Mouse (Mus musculus) stomach, embryonic 14.5 days (tissue): Measurements from ENCODE around the gene Vps50. TPM values are rescaled to one million over a fixed set of nuclear protein-coding genes. Genes with fewer than 3 reads are reported as not detected.

Source experiments
- ATAC-seq: fragments of 200-750 bp; cut with Nextera tagmentation; 2 replicates; pipeline ENCODE4 v1.8.0; 2017; ENCODE audit warnings: low read depth, moderate TSS enrichment; ENCODE audit not compliant: insufficient number of reproducible peaks, insufficient read depth, low FRiP score
- H3K27ac ChIP-seq: fragments of 300-500 bp; sonication (generic); 2 replicates; pipeline ENCODE4 v1.5.1; 2014; ENCODE audit warnings: mild to moderate bottlenecking, low read length, moderate library complexity, mixed read lengths
- H3K27me3 ChIP-seq: fragments of 300-500 bp; sonication (generic); 2 replicates; pipeline ENCODE4 v1.6.1; 2014; ENCODE audit warnings: low read length, control low read depth, mixed read lengths; ENCODE audit not compliant: control insufficient read depth, insufficient read depth
- H3K36me3 ChIP-seq: fragments of 300-500 bp; sonication (generic); 2 replicates; pipeline ENCODE4 v1.6.1; 2014; ENCODE audit warnings: mild to moderate bottlenecking, control low read depth, low read length, moderate library complexity, mixed read lengths; ENCODE audit not compliant: control insufficient read depth, insufficient read depth
- H3K4me1 ChIP-seq: fragments of 300-500 bp; sonication (generic); 2 replicates; pipeline ENCODE4 v1.6.1; 2014; ENCODE audit warnings: low read length, control low read depth, mixed read lengths; ENCODE audit not compliant: control insufficient read depth, insufficient read depth
- H3K4me2 ChIP-seq: fragments of 300-500 bp; sonication (generic); replicated peaks from 2 replicates; pipeline ENCODE4 v1.6.1; 2014; ENCODE audit warnings: low read depth, low read length, control low read depth
- H3K4me3 ChIP-seq: fragments of 300-500 bp; sonication (generic); 2 replicates; pipeline ENCODE4 v1.5.1; 2014; ENCODE audit warnings: low read depth, low read length, control low read depth
- H3K9ac ChIP-seq: fragments of 300-500 bp; sonication (generic); replicated peaks from 2 replicates; pipeline ENCODE4 v1.6.1; 2014; ENCODE audit warnings: low read depth, mild to moderate bottlenecking, control low read depth, low read length, moderate library complexity, mixed read lengths
- H3K9me3 ChIP-seq: fragments of 300-500 bp; sonication (generic); 2 replicates; pipeline ENCODE4 v1.6.1; 2016; ENCODE audit warnings: low read depth, low read length, control low read depth; ENCODE audit not compliant: control insufficient read depth
- WGBS: fragments of 180-500 bp; shearing (Covaris S2); extraction: QIAGEN DNeasy Blood & Tissue Kit; methylation state at CpG from one replicate; pipeline ENCODE4 v1.1.7; 2014; 5-methylcytosine and 5-hydroxymethylcytosine counted together
- polyA plus RNA-seq: library from polyadenylated mRNA; unstranded; fragments of >200 nt; fragmentation: Nextera tagmentation; extraction: Ambion mirVana; gene quantifications from 2 replicates; pipeline ENCODE4 v1.2.1, GENCODE M21; 2014

Gene Vps50
- polyA plus RNA-seq, result 33.7 and 34.0 TPM in 2 replicates

DNA sequence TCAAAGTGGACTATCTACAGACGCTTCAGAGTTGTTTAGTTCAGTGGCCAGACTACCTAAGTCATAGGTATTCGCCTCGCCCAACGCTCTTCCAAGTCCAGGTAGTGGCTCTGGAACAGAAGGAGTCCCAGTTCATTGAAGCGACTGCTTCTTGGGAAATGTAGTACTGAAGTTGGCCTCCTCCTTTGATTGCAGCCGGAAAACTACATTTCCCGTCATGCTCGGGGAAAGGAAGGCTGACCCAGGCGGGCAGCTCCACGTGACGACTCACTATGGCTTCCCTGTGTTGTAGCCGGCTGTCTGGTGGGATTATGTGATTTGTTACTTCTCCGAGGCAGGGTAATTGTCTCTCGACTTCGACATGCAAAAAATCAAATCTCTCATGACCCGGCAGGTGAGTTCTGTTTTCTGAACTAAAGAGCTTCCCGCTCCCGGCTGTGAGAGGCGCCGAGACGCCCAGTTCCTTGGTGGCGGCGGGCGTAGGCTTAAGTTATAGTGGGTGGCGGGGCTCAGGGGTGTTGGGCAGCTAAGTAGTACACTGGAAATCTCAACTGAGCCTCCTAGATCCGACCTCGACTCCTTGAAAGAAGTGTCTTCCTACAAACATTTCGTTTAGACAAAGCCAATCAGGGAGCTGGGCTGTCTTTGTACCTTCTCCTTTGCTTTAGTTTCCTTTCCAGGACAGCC lies at the start of gene Vps50, which contains the start of gene Hepacam2:
Gene Vps50 (plus strand): TSS at position 221 of the 687 bp plus-strand sequence.
Gene Hepacam2 (minus strand): TSS at position 137 of the 687 bp plus-strand sequence.
- Histone ChIP-seq H3K4me1 (no peaks in the 10 kb centered on the region), H3K27ac (no peak within 1 kb of the TSS), H3K27me3 (no peaks in the 10 kb centered on the region), H3K9me3 (no peaks in the 10 kb centered on the region), H3K4me3 (peak within 1 kb of the TSS; percentile 88), H3K36me3 (no peaks in the 10 kb centered on the region), H3K9ac (peak within 1 kb of the TSS; percentile 47), H3K4me2 (peak within 1 kb of the TSS; percentile 86)
- 2% methylated on average over 28 of the region's 28 CpGs for WGBS
- ATAC-seq, result peak; percentile 98

GRCm38 (mm10) chr6:3454421-3454820 lies 43.8 kb upstream of the Vps50 start:
- no peak for ATAC-seq
- Histone ChIP-seq H3K27ac (no peak overlapping the region), H3K27me3 (no peaks in the 10 kb centered on the region)

GRCm38 (mm10) chr6:3455944-3456536 lies 42.1 kb upstream of the Vps50 start:
- H3K27me3 ChIP-seq, result no peaks in the 10 kb centered on the region
- H3K9ac ChIP-seq, result no peak overlapping the region
- no peaks in the 10 kb centered on the region for H3K4me1 ChIP-seq
- H3K36me3 ChIP-seq, result no peaks in the 10 kb centered on the region
- no peaks in the 10 kb centered on the region for H3K9me3 ChIP-seq
- no peak overlapping the region for H3K27ac ChIP-seq
- no peak overlapping the region for H3K4me2 ChIP-seq
- H3K4me3 ChIP-seq, result no peak overlapping the region
- 70% methylated on average over 11 of the region's 11 CpGs for WGBS
- ATAC-seq, result no peak

More at GRCm38 (mm10) chr6:3454421-3454820, 43.8 kb upstream of the Vps50 start:
- Histone ChIP-seq H3K4me1 (no peaks in the 10 kb centered on the region), H3K36me3 (no peaks in the 10 kb centered on the region), H3K4me3 (no peak overlapping the region), H3K4me2 (no peak overlapping the region), H3K9me3 (no peaks in the 10 kb centered on the region), H3K9ac (no peak overlapping the region)
- WGBS, result 36% methylated on average over 5 of the region's 5 CpGs

GRCm38 (mm10) chr6:3463026-3463425 lies 35.2 kb upstream of the Vps50 start:
- 78% methylated on average over 6 of the region's 6 CpGs for WGBS
- Histone ChIP-seq H3K4me2 (no peak overlapping the region), H3K36me3 (no peaks in the 10 kb centered on the region), H3K27ac (no peak overlapping the region), H3K9me3 (no peaks in the 10 kb centered on the region), H3K9ac (no peak overlapping the region), H3K27me3 (no peaks in the 10 kb centered on the region), H3K4me1 (no peaks in the 10 kb centered on the region), H3K4me3 (no peak overlapping the region)
- no peak for ATAC-seq

DNA sequence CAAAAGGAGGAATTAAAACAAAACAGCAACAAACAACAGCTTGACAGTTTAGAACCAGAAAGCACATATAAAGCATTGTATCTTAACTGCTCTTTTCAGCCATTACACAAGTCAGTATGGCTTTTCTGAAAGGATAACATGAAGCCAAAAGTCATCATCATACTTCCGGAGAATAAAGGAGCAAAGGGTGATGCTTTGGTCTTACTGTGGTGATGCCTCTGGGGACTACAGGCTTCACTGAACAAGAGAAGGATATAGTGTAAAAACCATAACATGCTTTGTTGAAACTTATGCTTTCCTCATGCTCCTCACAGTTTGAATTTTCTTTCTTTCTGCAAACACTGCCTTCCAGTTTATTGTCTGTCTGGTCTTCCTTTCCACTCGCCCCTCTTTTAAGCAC lies 34.6 kb upstream of the Vps50 start:
- Histone ChIP-seq H3K36me3 (no peaks in the 10 kb centered on the region), H3K9ac (no peak overlapping the region), H3K27ac (no peak overlapping the region), H3K27me3 (no peaks in the 10 kb centered on the region), H3K4me2 (no peak overlapping the region), H3K4me1 (no peaks in the 10 kb centered on the region), H3K9me3 (no peaks in the 10 kb centered on the region), H3K4me3 (no peak overlapping the region)
- 76% methylated on average over 2 of the region's 2 CpGs for WGBS
- ATAC-seq, result no peak

- Histone ChIP-seq H3K4me3 (no peak overlapping the region), H3K27ac (no peak overlapping the region), H3K36me3 (no peaks in the 10 kb centered on the region), H3K9ac (no peak overlapping the region), H3K4me2 (no peak overlapping the region), H3K9me3 (no peaks in the 10 kb centered on the region), H3K27me3 (no peaks in the 10 kb centered on the region), H3K4me1 (no peaks in the 10 kb centered on the region)
- WGBS, result 42% methylated on average over 1 of the region's 1 CpGs
- no peak for ATAC-seq
Measured at GRCm38 (mm10) chr6:3468627-3469026, 29.6 kb upstream of the Vps50 start.

DNA sequence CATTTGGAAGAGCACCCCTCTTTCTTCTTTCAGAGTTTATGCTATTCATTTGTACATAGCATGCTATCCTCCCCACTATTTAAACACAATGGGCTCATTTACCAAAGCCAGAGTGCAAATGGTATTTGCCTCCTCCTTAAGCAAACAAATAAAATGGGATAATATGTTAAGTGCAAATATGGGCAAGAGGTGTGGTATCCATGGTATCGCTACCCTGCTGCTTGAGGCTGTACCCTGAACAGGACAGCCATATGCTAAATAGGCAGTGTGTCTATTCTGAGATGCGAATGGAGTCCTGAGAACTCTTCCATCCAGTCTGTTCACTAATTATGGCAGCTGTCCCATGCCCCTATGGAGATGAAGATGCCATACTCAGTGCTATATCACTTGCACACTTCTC lies 27.5 kb upstream of the Vps50 start:
- H3K9me3 ChIP-seq, result no peaks in the 10 kb centered on the region
- no peaks in the 10 kb centered on the region for H3K36me3 ChIP-seq
- no peak overlapping the region for H3K9ac ChIP-seq
- H3K4me1 ChIP-seq, result no peaks in the 10 kb centered on the region
- H3K27ac ChIP-seq, result no peak overlapping the region
- 54% methylated on average over 2 of the region's 2 CpGs for WGBS
- 0 out of 2 replicates have a peak, but pooled peaks have one; percentile 37 for ATAC-seq
- H3K4me2 ChIP-seq, result no peak overlapping the region
- no peak overlapping the region for H3K4me3 ChIP-seq
- no peaks in the 10 kb centered on the region for H3K27me3 ChIP-seq

- H3K9ac ChIP-seq, result no peak overlapping the region
- no peak overlapping the region for H3K4me3 ChIP-seq
- no peaks in the 10 kb centered on the region for H3K36me3 ChIP-seq
- no peak overlapping the region for H3K27ac ChIP-seq
- WGBS, result 22% methylated on average over 2 of the region's 2 CpGs
- no peaks in the 10 kb centered on the region for H3K9me3 ChIP-seq
- no peak overlapping the region for H3K4me2 ChIP-seq
- ATAC-seq, result no peak
- H3K4me1 ChIP-seq, result no peaks in the 10 kb centered on the region
- H3K27me3 ChIP-seq, result no peaks in the 10 kb centered on the region
Measured at GRCm38 (mm10) chr6:3476299-3476698, 21.9 kb upstream of the Vps50 start.
